Mouse (Mus musculus): ENCODE results near the gene Emx1. TPM values are rescaled to one million over a fixed set of nuclear protein-coding genes. Genes with fewer than 3 reads are reported as not detected.
"Not testable (repeated sequence)": the region's sequence is repeated elsewhere in the genome, so short reads cannot be mapped to it uniquely, and the experiment has no call there.

Gene Emx1
- polyA plus RNA-seq, 1 experiment: not detected

DNA sequence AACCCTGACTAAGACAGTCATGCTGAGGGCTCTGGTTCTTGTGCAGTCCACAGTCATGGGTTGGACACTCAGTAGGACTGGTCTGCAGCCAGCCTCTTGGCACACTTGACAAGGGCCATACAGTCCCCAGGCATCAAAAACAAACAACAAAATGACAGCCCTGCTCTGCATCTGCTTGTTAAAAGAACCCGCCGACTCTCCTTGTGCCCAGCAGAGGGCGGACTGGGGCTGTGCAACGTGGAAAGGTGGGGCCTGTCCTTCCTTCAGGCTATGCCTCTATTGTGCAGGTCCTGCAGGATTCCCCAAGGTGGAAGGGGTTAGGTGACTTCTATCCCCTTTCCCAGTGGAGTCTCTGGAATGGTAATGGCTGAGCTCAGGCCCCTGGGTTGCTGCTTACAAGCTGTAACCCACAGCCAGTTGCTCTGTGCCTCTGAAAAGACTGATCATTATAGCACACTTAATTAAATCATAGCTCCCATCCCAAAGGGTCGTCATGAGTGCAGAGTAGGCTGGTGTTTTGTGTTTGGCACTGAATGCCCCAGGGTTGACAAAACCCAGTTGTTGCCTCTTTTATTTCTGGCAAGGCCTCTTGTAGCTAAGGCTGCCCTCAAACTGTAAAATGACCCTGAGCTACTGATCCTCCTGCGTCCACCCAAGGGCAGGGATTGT, 28.0 kb upstream of the Emx1 start:
- 22% methylated on average over 6 of the region's 6 CpGs for WGBS
- peak; percentile 57; the same call in 1 of the 2 replicates for TF ChIP-seq CTCF (IDR thresholded peaks at IDR 0.05; ENCODE audit: control insufficient read depth, insufficient read depth, low read length)

DNA sequence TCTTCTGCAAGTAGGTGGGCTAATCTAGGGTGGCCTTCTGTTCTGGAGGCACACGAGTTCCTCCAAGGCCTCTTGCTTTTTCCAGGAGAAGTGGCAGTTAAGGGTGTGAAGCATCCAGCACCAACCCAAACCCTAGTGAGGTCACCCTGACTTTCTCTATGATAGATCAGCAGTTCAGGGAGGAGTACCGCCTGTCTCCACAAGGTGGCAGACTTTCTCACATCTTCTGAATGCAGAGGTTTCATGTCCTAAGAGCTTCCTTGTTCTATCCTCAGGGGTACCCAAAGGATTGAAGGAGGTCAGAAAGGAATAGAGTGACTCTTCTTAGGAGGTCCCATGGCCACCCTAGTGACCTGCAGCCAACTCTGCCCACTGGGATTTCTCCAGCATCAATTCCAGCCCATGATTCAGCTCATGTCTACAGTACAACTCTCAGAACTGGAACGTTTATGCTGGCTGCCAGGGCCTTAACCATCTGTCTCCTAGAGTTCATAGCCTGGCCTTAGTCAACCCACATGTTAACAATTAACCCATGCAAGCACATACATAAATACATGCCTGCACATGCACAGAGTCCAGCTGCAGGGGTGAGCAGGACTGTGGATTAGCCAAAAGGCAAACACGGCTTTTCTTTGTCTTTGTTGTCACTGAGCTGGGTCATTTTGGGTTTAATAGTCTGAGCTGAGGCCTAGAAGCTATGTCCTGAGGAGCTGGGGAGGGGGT, 26.9 kb upstream of the Emx1 start:
- Histone ChIP-seq H3K27ac (ENCODE audit: control insufficient read depth, insufficient read depth, low read depth, low read length, poor library complexity) (no peak overlapping the region), H3K4me3 (replicated peaks; ENCODE audit: control insufficient read depth, low read depth, low read length) (no peak overlapping the region), H3K4me1 (ENCODE audit: control insufficient read depth, insufficient read depth, low read length) (no peaks in the 10 kb centered on the region)
- TF ChIP-seq POLR2A (IDR thresholded peaks at IDR 0.05; ENCODE audit: borderline replicate concordance, control insufficient read depth, low read depth, low read length) (no peak), CTCF (IDR thresholded peaks at IDR 0.05; ENCODE audit: control insufficient read depth, insufficient read depth, low read length) (peak; percentile 66)
- 45% methylated on average over 4 of the region's 4 CpGs for WGBS

More for the DNA sequence above, 28.0 kb upstream of the Emx1 start:
- H3K4me3 ChIP-seq (replicated peaks; ENCODE audit: control insufficient read depth, low read depth, low read length); H3K4me1 ChIP-seq (ENCODE audit: control insufficient read depth, insufficient read depth, low read length); H3K27ac ChIP-seq (ENCODE audit: control insufficient read depth, insufficient read depth, low read depth, low read length, poor library complexity): not testable (repeated sequence)

DNA sequence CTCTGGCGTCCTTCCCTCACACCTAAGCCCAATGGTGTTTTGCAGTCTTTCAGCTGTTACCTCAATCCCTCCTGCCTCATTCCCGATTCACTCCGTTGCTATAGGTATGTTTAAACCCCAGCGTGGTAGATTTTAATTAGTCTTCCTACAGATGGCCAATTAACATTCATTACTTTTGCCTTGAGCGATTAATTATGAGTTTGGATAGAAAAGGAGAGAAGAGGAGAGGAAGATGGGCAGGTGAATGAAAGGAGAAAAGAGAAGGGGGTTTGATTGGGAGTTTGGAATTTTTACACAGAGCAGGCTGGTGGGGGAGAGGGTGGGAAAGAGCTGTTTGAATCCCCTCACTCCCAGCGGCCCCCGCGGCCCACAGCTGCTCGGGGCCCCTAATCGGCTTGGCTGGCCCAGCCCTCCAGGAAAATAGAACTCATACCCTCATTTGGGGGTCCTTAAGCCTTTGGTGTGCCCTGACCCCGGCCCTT, 21.8 kb upstream of the Emx1 start:
- no peak overlapping the region for H3K27ac ChIP-seq (ENCODE audit: control insufficient read depth, insufficient read depth, low read depth, low read length, poor library complexity)
- 70% methylated on average over 11 of the region's 11 CpGs for WGBS
- no peaks in the 10 kb centered on the region for H3K4me1 ChIP-seq (ENCODE audit: control insufficient read depth, insufficient read depth, low read length)
- no peak overlapping the region for H3K4me3 ChIP-seq (replicated peaks; ENCODE audit: control insufficient read depth, low read depth, low read length)
- TF ChIP-seq POLR2A (IDR thresholded peaks at IDR 0.05; ENCODE audit: borderline replicate concordance, control insufficient read depth, low read depth, low read length) (no peak), CTCF (IDR thresholded peaks at IDR 0.05; ENCODE audit: control insufficient read depth, insufficient read depth, low read length) (no peak)

DNA sequence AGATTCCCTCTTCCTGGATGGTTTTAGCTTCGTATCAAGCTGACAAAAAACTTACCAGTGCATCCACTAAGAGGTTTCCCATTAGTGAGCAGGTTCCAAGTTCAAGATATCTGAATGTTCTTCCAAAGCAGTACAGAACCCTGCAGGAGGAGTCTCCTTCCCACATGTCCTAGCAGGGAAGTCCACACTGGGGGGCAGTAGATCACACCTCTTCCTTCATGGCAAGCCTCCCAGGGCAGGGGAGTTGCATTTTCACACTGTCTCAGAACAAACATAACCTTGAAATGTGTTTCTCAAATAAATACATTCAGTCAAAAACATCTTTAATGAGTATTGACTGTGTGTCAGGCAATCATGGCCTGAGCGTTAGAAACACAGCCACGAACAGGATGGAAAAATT, 7.7 kb upstream of the Emx1 start:
- TF ChIP-seq CTCF (IDR thresholded peaks at IDR 0.05; ENCODE audit: control insufficient read depth, insufficient read depth, low read length) (no peak), POLR2A (IDR thresholded peaks at IDR 0.05; ENCODE audit: borderline replicate concordance, control insufficient read depth, low read depth, low read length) (no peak)
- Histone ChIP-seq H3K4me1 (ENCODE audit: control insufficient read depth, insufficient read depth, low read length) (no peaks in the 10 kb centered on the region), H3K27ac (ENCODE audit: control insufficient read depth, insufficient read depth, low read depth, low read length, poor library complexity) (no peak overlapping the region), H3K4me3 (replicated peaks; ENCODE audit: control insufficient read depth, low read depth, low read length) (no peak overlapping the region)
- 75% methylated on average over 3 of the region's 3 CpGs for WGBS

DNA sequence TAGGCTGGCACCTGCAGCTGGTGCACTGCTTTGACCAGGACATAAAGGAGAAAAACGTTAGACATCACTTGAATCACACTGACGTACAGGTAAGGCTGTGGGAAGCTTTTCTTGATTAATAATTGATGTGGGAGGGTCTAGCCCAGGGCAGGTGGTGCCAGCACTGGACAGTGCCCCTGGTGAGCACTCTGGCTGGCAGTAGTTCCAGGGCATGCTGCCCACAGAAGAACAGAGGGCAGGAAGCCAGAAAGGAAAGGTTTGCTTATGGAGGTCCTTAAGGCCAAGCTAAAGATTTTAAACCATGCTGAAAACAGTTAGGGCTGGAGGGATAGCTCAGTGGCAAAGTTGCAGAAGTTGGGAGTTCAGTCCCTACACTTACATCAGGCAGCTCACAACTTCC, 7.2 kb upstream of the Emx1 start:
- Histone ChIP-seq H3K4me1 (ENCODE audit: control insufficient read depth, insufficient read depth, low read length) (no peaks in the 10 kb centered on the region), H3K4me3 (replicated peaks; ENCODE audit: control insufficient read depth, low read depth, low read length) (no peak overlapping the region), H3K27ac (ENCODE audit: control insufficient read depth, insufficient read depth, low read depth, low read length, poor library complexity) (no peak overlapping the region)
- WGBS: 66% methylated on average over 2 of the region's 2 CpGs
- no peak for TF ChIP-seq POLR2A (IDR thresholded peaks at IDR 0.05; ENCODE audit: borderline replicate concordance, control insufficient read depth, low read depth, low read length)
- TF ChIP-seq CTCF (IDR thresholded peaks at IDR 0.05; ENCODE audit: control insufficient read depth, insufficient read depth, low read length): no peak

DNA sequence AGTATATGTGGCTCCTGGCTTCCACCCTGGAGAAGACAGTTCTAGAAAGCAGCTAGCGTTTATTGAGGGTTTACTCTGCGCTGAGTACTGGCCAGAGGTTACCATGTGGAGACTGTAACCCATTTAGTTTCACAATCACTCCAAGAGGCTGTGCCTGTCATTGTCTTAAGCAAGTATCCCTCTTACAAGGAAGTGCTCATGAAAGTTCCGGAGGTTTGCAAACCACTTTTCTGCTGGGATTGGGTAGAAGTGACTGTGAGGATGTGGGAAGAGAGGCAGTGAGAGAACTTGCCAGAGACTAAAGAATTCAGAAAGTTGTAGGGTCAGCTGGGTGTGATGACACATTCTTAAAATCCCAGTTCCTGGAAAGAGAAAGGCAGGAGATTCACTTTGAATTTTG, 3.3 kb upstream of the Emx1 start:
- no peak for TF ChIP-seq CTCF (IDR thresholded peaks at IDR 0.05; ENCODE audit: control insufficient read depth, insufficient read depth, low read length)
- no peak for TF ChIP-seq POLR2A (IDR thresholded peaks at IDR 0.05; ENCODE audit: borderline replicate concordance, control insufficient read depth, low read depth, low read length)
- WGBS: 36% methylated on average over 3 of the region's 3 CpGs
- H3K4me3 ChIP-seq (replicated peaks; ENCODE audit: control insufficient read depth, low read depth, low read length): no peak overlapping the region
- no peaks in the 10 kb centered on the region for H3K4me1 ChIP-seq (ENCODE audit: control insufficient read depth, insufficient read depth, low read length)
- H3K27ac ChIP-seq (ENCODE audit: control insufficient read depth, insufficient read depth, low read depth, low read length, poor library complexity): no peak overlapping the region

DNA sequence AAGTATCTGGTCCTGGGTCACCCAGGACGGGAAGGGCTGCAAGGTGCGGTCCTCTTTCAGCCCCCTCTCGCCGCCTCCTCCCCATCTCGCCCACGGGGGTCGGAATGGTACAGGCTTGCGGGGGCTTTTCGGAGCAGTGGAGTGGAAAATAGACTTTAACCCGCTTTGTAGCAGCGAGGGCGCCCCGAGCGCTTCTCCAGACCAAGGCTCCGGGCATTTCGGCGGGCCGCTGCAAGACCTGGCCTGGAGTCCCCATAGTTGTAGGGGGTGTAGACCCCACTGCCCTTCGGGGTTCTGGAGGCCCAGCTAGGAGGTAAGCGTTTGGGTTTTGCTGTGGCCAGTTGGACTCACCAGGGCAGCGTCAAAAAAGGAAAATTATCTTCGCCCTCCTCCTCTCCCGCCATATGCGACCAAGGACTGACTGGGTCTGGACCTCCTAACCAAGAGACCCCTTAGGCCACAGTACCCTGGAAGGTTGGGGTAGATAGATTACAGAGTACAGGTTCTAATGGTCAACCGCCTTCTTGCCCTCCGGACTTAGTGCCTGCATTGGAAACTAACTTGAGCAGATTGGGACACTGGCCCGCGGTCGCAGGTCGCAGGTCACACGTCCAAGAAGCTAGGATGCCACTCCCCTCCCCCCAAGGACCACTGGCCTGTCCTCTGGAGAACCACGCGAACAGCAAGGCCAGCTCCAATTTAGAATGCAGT, 1.1 kb upstream of the Emx1 start:
- H3K27ac ChIP-seq (ENCODE audit: control insufficient read depth, insufficient read depth, low read depth, low read length, poor library complexity): no peak overlapping the region
- TF ChIP-seq POLR2A (IDR thresholded peaks at IDR 0.05; ENCODE audit: borderline replicate concordance, control insufficient read depth, low read depth, low read length): no peak
- no peak for TF ChIP-seq CTCF (IDR thresholded peaks at IDR 0.05; ENCODE audit: control insufficient read depth, insufficient read depth, low read length)
- no peaks in the 10 kb centered on the region for H3K4me1 ChIP-seq (ENCODE audit: control insufficient read depth, insufficient read depth, low read length)
- WGBS: 12% methylated on average over 33 of the region's 33 CpGs
- H3K4me3 ChIP-seq (replicated peaks; ENCODE audit: control insufficient read depth, low read depth, low read length): no peak overlapping the region

DNA sequence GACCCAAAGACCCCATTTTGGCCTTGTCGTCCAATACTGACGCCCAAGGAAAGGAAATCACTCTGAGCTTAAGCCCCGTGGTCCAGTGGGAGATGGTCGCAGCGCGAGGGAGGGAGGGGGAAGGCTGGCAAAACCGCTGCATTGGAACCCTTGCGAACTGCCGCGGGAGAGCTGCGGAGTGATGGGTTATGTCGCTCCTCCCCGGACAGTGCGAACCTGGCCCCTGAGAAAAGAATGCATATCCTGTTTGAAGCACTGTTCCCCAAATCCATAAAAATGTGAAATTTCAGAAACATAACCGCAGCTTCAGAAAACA, 536 bp upstream of the Emx1 start:
- Histone ChIP-seq H3K27ac (ENCODE audit: control insufficient read depth, insufficient read depth, low read depth, low read length, poor library complexity) (no peak overlapping the region), H3K4me1 (ENCODE audit: control insufficient read depth, insufficient read depth, low read length) (no peaks in the 10 kb centered on the region), H3K4me3 (replicated peaks; ENCODE audit: control insufficient read depth, low read depth, low read length) (no peak overlapping the region)
- TF ChIP-seq POLR2A (IDR thresholded peaks at IDR 0.05; ENCODE audit: borderline replicate concordance, control insufficient read depth, low read depth, low read length) (no peak), CTCF (IDR thresholded peaks at IDR 0.05; ENCODE audit: control insufficient read depth, insufficient read depth, low read length) (no peak)
- 4% methylated on average over 15 of the region's 15 CpGs for WGBS
